Mouse (Mus musculus) forebrain, postnatal 0 days (tissue): ENCODE data around the gene Ccar1. TPM values are rescaled to one million over a fixed set of nuclear protein-coding genes. Genes with fewer than 3 reads are reported as not detected.
"Not testable (repeated sequence)": the region's sequence is repeated elsewhere in the genome, so short reads cannot be mapped to it uniquely, and the experiment has no call there.

Experiments
- ATAC-seq: fragments of 200-750 bp; cut with Nextera tagmentation; 2 replicates; pipeline ENCODE4 v1.8.0; 2017; ENCODE audit warnings: mild to moderate bottlenecking, moderate library complexity
- DNase-seq: peaks from one replicate; pipeline ENCODE4 v3.0.0-alpha.2; 2015
- H3K27ac ChIP-seq: fragments of 300-500 bp; sonication (generic); 2 replicates; pipeline ENCODE4 v1.5.1; 2014; ENCODE audit warnings: low read depth, mild to moderate bottlenecking, antibody characterized with exemption, low read length, moderate library complexity, mixed read lengths
- H3K27me3 ChIP-seq: fragments of 300-500 bp; sonication (generic); 2 replicates; pipeline ENCODE4 v1.6.1; 2014; ENCODE audit warnings: mild to moderate bottlenecking, low read length, mixed read lengths; ENCODE audit not compliant: insufficient read depth
- H3K36me3 ChIP-seq: fragments of 300-500 bp; sonication (generic); 2 replicates; pipeline ENCODE4 v1.6.1; 2014; ENCODE audit warnings: mild to moderate bottlenecking, moderate library complexity; ENCODE audit not compliant: insufficient read depth
- H3K4me1 ChIP-seq: fragments of 300-500 bp; sonication (generic); 2 replicates; pipeline ENCODE4 v1.6.1; 2014; ENCODE audit warnings: antibody characterized with exemption; ENCODE audit not compliant: insufficient read depth
- H3K4me2 ChIP-seq: fragments of 300-500 bp; sonication (generic); 2 replicates; pipeline ENCODE4 v1.6.1; 2014; ENCODE audit warnings: low read depth, mild to moderate bottlenecking, moderate library complexity
- H3K4me3 ChIP-seq: fragments of 300-500 bp; sonication (generic); 2 replicates; pipeline ENCODE4 v1.5.1; 2014; ENCODE audit warnings: low read depth, low read length, mixed read lengths
- H3K9ac ChIP-seq: fragments of 300-500 bp; sonication (generic); 2 replicates; pipeline ENCODE4 v1.6.1; 2014; ENCODE audit warnings: mild to moderate bottlenecking
- H3K9me3 ChIP-seq: fragments of 300-500 bp; sonication (generic); 2 replicates; pipeline ENCODE4 v1.6.1; 2016; ENCODE audit warnings: low read length
- CTCF ChIP-seq: sonication (generic); IDR thresholded peaks from 2 replicates; pipeline ENCODE4 v1.5.1; 2016; ENCODE audit warnings: antibody characterized with exemption, control low read depth, low read depth
- WGBS: fragments of 180-500 bp; shearing (Covaris S2); extraction: QIAGEN DNeasy Blood & Tissue Kit; methylation state at CpG from one replicate; pipeline ENCODE4 v1.1.7; 2014; 5-methylcytosine and 5-hydroxymethylcytosine counted together
- polyA plus RNA-seq: library from polyadenylated mRNA; unstranded; fragments of >200 nt; fragmentation: Nextera tagmentation; extraction: Ambion mirVana; gene quantifications from 2 replicates; pipeline ENCODE4 v1.2.1, GENCODE M21; 2015
- total RNA-seq: library from RNA; depleted of rRNA; stranded (reverse); fragments of >200 nt; gene quantifications from 2 replicates; pipeline ENCODE4 v1.2.3, GENCODE M21; 2014

Ccar1 gene
- total and polyA plus RNA-seq, 2 experiments from 2014 or later: 74.7 to 94.1 TPM

DNA sequence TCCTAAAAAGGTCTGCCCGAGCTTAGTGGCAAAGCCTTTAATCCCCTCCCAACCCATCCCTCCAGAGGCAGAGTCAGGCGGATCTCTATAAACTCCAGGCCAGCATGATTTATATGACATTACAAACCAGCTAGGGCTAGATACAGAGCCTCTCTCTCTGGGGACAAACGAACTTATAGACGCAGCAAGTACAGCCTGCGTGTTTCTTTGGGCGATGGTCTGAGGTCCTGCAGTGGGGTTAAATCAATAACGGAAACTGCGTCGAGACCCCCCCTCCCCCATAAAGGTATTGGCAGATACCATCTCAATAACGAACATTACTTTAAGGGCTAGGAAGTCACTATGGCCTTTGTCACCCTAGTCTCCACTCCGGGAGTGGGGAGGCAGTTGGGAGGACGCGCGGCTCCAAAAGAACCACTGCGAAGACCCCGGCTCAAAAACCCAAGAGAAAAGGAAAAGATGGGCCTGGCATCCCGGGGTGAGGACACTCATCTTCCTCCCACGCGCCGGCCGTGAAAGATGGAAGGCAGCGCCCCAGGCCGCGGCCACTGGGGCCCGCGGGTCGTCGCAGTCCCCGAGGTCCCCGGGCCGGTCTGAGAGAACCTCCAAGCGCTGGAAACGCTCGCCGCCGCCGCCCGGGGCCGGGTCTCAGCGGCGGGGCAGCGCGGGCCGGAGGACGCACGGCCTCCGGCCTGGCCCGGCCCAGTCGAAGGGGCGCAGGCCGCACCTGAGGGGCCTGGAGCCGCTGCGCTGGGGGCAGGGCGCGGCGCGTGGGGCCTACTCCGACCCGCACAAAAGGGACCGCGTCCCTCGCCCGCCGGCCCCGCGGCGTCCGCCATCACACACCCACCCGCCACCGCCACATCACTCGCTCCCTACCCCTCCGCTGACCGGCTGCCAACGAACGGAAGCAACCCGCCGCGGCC is 572 bp downstream of the Ccar1 start:
- H3K9ac ChIP-seq: peak overlapping the region; percentile 91
- 5% methylated on average over 55 of the region's 78 CpGs for WGBS
- peak; percentile 72 for ATAC-seq
- H3K4me1 ChIP-seq: no peaks in the 10 kb centered on the region
- peak overlapping the region; percentile 62 for H3K4me2 ChIP-seq
- H3K4me3 ChIP-seq: peak overlapping the region; percentile 98
- DNase-seq: peak; percentile 29
- H3K9me3 ChIP-seq: no peaks in the 10 kb centered on the region
- no peak for TF ChIP-seq CTCF
- peak overlapping the region; percentile 85 for H3K27ac ChIP-seq
- peaks cover 35% of the 10 kb centered on the region for H3K36me3 ChIP-seq
- no peaks in the 10 kb centered on the region for H3K27me3 ChIP-seq

DNA sequence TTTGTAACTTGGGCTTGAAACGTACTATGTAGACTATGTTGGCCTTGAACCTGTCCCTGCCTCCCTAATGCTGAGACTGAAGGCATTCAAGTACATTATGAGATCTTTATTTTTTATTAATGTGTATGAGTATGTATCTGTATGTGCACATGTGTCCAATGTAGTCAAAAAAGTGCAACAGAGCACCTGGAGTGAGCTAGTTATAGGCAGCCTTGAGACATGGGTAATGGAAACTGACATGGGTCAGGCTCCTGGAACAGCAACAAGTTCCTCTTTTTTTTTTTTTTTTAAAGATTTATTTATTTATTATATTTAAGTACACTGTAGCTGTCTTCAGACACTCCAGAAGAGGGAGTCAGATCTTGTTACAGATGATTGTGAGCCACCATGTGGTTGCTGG is 10.3 kb downstream of the Ccar1 start:
- ATAC-seq, H3K27ac ChIP-seq, H3K4me1 ChIP-seq, DNase-seq, H3K4me3 ChIP-seq, H3K9ac ChIP-seq, H3K4me2 ChIP-seq, H3K9me3 ChIP-seq, H3K27me3 ChIP-seq: not testable (repeated sequence)
- H3K36me3 ChIP-seq: peaks cover 81% of the 10 kb centered on the region
- 98% methylated on average over 1 of the region's 1 CpGs for WGBS

DNA sequence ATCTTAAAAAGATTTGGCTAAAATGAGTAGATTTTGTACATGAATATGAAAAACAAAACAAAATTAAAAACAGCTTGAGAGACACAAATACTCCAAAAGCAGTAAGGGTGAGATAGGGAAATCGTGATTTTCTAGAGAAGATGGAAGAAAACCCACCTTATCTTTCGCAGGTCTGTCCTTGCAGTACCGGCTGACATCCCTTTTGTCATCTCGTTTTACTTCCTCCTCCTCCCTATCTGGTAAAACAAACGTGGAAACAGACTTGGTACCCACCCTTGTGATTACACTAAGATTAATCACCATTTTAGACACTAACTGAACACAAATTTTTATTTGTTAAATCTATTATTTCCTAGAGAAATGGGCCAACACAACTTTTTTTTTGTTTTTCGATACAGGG is 41.3 kb downstream of the Ccar1 start:
- no peaks in the 10 kb centered on the region for H3K4me1 ChIP-seq
- no peak for TF ChIP-seq CTCF
- no peaks in the 10 kb centered on the region for H3K27me3 ChIP-seq
- no peak for ATAC-seq
- peaks cover 83% of the 10 kb centered on the region for H3K36me3 ChIP-seq
- H3K27ac ChIP-seq: no peak overlapping the region
- 92% methylated on average over 6 of the region's 6 CpGs for WGBS
- H3K4me2 ChIP-seq: no peak overlapping the region
- H3K4me3 ChIP-seq: no peak overlapping the region
- DNase-seq: no peak
- no peaks in the 10 kb centered on the region for H3K9me3 ChIP-seq
- no peak overlapping the region for H3K9ac ChIP-seq

DNA sequence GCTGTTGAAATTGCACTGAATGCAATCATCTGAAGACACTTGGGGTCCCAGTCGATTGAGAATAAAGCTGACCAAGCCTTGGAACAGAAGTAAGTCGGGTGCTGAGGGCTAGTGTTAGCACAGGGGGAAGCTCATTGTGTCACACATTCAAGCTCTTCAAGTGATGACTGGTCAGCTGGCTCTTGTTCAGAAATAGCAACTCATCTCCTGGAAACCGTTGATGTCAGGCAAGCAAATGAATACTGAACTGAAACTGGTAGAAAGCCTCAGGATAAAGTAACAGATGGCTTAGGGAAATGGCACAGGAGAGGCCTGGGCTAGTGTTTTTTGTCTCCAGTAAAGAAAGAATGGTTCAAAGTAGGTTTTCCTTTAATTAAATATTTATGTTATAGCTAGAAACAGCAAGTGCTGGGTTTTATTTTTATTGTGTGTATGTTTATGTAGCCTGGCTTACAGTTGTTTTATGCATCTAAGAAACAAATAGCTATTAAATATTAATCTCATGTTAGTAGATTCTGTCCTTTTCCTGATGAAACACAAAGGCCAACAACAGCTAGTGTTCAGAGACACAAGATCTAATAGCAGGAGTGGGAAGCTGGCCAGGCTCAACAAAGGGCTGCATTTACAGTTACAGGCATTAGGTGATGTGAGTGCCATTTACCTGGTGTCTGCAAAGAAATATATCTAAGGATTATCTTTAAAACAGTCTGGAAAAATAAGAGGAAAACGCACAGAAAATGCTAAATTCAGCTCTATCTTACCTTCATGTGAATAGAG is 51.9 kb downstream of the Ccar1 start:
- H3K27ac ChIP-seq: 0 out of 2 replicates have a peak overlapping the region, but pooled peaks have one; percentile 36
- H3K27me3 ChIP-seq: no peaks in the 10 kb centered on the region
- 41% methylated on average over 4 of the region's 4 CpGs for WGBS
- no peaks in the 10 kb centered on the region for H3K4me1 ChIP-seq
- peak; percentile 61 for ATAC-seq
- no peak overlapping the region for H3K9ac ChIP-seq
- no peak for TF ChIP-seq CTCF
- H3K9me3 ChIP-seq: no peaks in the 10 kb centered on the region
- DNase-seq: peak; percentile 52
- H3K36me3 ChIP-seq: peaks cover 27% of the 10 kb centered on the region
- H3K4me3 ChIP-seq: no peak overlapping the region
- no peak overlapping the region for H3K4me2 ChIP-seq

DNA sequence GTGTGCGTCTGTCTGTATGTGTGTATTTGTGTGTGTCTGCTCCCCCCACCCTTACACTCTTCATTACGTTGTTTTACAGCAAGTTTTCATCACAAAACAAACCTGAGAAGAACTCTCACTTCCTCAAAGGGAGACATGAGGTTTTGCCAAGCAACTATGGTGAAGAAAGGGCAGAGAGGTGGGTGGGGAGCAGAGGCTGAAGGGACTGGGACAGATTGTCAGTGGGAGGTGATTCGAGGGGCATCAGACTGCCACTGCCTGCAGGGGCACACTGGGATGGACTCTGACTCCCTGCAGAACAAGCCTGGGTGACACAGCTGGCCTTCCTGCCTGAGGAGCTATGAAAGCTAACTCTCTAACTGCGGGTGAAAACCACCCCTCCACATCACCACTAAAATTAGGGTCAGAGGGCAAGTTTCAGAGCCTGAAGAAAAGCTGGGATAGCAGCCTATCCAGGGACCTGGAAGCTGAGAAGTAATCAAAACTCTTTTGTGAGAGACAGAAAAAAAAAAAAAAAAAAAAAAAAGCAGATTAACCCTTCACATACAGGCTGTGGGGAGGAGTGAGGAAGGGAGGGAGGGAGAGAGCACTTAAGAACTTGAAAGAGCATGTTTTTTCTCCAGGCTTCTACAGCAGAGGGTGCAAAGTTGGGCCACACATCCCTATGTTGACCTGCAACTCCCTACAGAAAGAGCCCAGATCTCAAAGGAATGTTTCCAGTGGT is 55.0 kb downstream of the Ccar1 start:
- Histone ChIP-seq H3K27me3 (no peaks in the 10 kb centered on the region), H3K27ac (no peak overlapping the region), H3K4me3 (no peak overlapping the region), H3K36me3 (peaks cover 13% of the 10 kb centered on the region; the same call in 1 of the 2 replicates), H3K9me3 (no peaks in the 10 kb centered on the region), H3K4me1 (no peaks in the 10 kb centered on the region), H3K4me2 (no peak overlapping the region), H3K9ac (no peak overlapping the region)
- TF ChIP-seq CTCF: no peak
- DNase-seq (no peak), ATAC-seq (no peak)
- 42% methylated on average over 4 of the region's 4 CpGs for WGBS

DNA sequence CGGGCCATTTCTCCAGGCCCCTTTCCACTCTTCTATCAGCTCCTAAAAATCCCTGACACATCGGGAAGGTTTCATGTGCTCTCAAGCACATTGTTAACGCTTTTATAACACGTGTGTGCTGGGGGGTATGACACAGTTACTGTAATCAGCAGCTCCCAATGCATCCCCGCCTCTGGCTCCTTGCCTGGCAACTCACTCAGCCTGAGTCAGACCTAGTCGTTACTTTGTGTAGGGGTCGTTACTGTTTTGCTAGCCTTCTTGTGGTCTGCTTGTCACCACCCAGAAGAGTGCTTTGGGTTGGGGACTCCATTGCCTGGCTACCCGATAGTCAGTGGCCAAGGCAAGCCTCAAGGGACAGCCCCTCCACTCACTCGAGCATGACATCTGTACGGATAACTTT is 61.3 kb downstream of the Ccar1 start:
- WGBS: 70% methylated on average over 10 of the region's 10 CpGs
- Histone ChIP-seq H3K9ac (no peak overlapping the region), H3K9me3 (no peaks in the 10 kb centered on the region), H3K4me3 (no peak overlapping the region), H3K27ac (no peak overlapping the region), H3K4me1 (peaks cover 3% of the 10 kb centered on the region; the same call in 1 of the 2 replicates), H3K4me2 (no peak overlapping the region), H3K27me3 (no peaks in the 10 kb centered on the region), H3K36me3 (no peaks in the 10 kb centered on the region)
- TF ChIP-seq CTCF: no peak
- no peak for DNase-seq
- no peak for ATAC-seq
